Mouse (Mus musculus) hindbrain, embryonic 13.5 days (tissue): ENCODE data around the gene Adgrg5. TPM values are rescaled to one million over a fixed set of nuclear protein-coding genes. Genes with fewer than 3 reads are reported as not detected.
A peak's percentile ranks its signal among the peaks of the same experiment; 100 is the strongest.

ENCODE experiments used
- ATAC-seq: fragments of 200-750 bp; cut with Nextera tagmentation; 2 replicates; pipeline ENCODE4 v1.8.0; 2017; ENCODE audit warnings: moderate TSS enrichment; ENCODE audit not compliant: low FRiP score
- H3K27ac ChIP-seq: fragments of 300-500 bp; sonication (generic); 2 replicates; pipeline ENCODE4 v1.5.1; 2015; ENCODE audit warnings: inconsistent platforms, mild to moderate bottlenecking, moderate library complexity
- H3K27me3 ChIP-seq: fragments of 300-500 bp; sonication (generic); 2 replicates; pipeline ENCODE4 v1.6.1; 2015; ENCODE audit warnings: mild to moderate bottlenecking, inconsistent platforms
- H3K36me3 ChIP-seq: fragments of 300-500 bp; sonication (generic); 2 replicates; pipeline ENCODE4 v1.6.1; 2015; ENCODE audit warnings: mild to moderate bottlenecking, inconsistent platforms
- H3K4me1 ChIP-seq: fragments of 300-500 bp; sonication (generic); replicated peaks from 2 replicates; pipeline ENCODE4 v1.6.1; 2015; ENCODE audit warnings: inconsistent platforms
- H3K4me2 ChIP-seq: fragments of 300-500 bp; sonication (generic); 2 replicates; pipeline ENCODE4 v1.6.1; 2015; ENCODE audit warnings: inconsistent platforms, mild to moderate bottlenecking, moderate library complexity
- H3K4me3 ChIP-seq: fragments of 300-500 bp; sonication (generic); 2 replicates; pipeline ENCODE4 v1.5.1; 2015; ENCODE audit warnings: mild to moderate bottlenecking, inconsistent platforms
- H3K9ac ChIP-seq: fragments of 300-500 bp; sonication (generic); 2 replicates; pipeline ENCODE4 v1.6.1; 2015; ENCODE audit warnings: mild to moderate bottlenecking, inconsistent platforms
- H3K9me3 ChIP-seq: fragments of 300-500 bp; sonication (generic); 2 replicates; pipeline ENCODE4 v1.6.1; 2016; ENCODE audit warnings: inconsistent platforms
- WGBS: fragments of 180-500 bp; shearing (Covaris S2); methylation state at CpG from one replicate; pipeline ENCODE4 v1.1.7; 2015; 5-methylcytosine and 5-hydroxymethylcytosine counted together
- polyA plus RNA-seq: library from polyadenylated mRNA; unstranded; fragments of >200 nt; fragmentation: Nextera tagmentation; extraction: Ambion mirVana; gene quantifications from 2 replicates; pipeline ENCODE4 v1.2.1, GENCODE M21; 2015

Gene Adgrg5
- polyA plus RNA-seq, 1 experiment from 2014 or later = not detected

DNA sequence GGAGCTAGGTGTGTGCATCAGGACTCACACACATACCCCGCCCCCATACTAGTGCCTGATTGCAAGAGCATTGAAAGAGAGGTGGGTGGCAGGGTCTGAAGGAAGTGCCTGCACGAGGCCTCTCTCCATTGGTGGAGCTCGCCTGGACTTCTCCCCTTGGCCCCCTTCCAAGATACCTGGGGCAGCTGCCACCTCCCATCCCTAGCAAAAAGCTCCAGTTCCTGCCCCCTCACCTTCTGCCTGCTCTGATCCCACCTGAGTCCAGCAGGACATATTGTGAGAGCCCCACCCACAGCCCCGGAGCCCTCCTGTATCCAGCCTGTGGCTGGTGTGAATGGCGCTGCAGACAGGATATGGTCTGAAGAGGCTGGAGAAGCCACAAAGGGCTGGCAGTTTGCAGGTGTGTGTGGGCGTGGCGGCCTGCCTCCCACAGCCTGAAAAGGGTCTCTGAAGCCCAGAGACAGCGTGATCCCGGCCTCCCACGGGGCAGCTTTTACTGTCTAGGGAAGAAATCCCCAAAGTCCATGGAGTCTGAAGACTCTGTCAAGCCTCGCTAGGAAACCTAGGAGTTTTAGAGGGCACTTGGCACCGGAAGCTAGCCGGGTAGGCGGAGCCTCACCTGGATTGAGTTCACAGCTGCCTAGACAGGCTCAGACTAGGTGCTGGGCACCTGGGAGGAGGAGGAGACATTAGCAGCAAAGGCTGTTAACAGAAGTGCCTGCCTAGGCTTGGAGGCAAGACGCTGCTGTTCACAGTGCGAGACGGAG lies 53.3 kb downstream of the Adgrg5 start:
- Histone ChIP-seq H3K4me1 (peaks cover 47% of the 10 kb centered on the region), H3K9ac (peak overlapping the region; percentile 43; the same call in 1 of the 2 replicates), H3K36me3 (no peaks in the 10 kb centered on the region), H3K9me3 (no peaks in the 10 kb centered on the region), H3K27ac (no peak overlapping the region), H3K4me2 (peak overlapping the region; percentile 40), H3K4me3 (0 out of 2 replicates have a peak overlapping the region, but pooled peaks have one; percentile 4), H3K27me3 (peaks cover 9% of the 10 kb centered on the region)
- WGBS = 24% methylated on average over 17 of the region's 17 CpGs
- ATAC-seq = no peak

DNA sequence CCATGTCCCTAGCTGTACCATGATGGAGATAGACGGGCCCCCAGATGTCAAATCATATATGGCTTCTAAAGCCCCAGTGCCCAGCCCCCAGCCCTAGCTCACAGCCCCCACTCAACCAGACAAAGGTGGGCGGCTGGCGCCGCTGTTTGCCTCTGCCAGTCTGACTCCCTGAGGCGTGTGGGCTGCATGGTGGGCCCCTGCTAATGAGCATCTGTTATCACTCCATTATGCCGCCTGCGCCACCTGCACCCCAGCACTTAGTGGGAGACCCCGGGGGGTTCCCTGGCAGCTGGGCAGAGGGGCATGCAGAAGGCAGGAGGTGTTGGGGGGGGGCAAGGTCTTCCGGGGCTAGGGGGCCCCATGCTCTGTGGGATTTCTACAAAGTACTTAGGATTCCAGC lies 54.6 kb downstream of the Adgrg5 start:
- 0 out of 2 replicates have a peak overlapping the region, but pooled peaks have one; percentile 40 for H3K27ac ChIP-seq
- H3K9me3 ChIP-seq = no peaks in the 10 kb centered on the region
- H3K36me3 ChIP-seq = no peaks in the 10 kb centered on the region
- H3K4me2 ChIP-seq = peak overlapping the region; percentile 40
- peak; percentile 38 for ATAC-seq
- H3K4me1 ChIP-seq = peaks cover 60% of the 10 kb centered on the region
- no peak overlapping the region for H3K4me3 ChIP-seq
- WGBS = 27% methylated on average over 9 of the region's 9 CpGs
- peaks cover 9% of the 10 kb centered on the region for H3K27me3 ChIP-seq
- H3K9ac ChIP-seq = peak overlapping the region; percentile 29; the same call in 1 of the 2 replicates

GRCm38 (mm10) chr8:94978593-94979319 lies 55.3 kb downstream of the Adgrg5 start:
- Histone ChIP-seq H3K27me3 (peaks cover 9% of the 10 kb centered on the region), H3K4me3 (no peak overlapping the region), H3K9ac (peak overlapping the region; percentile 29; the same call in 1 of the 2 replicates), H3K4me2 (no peak overlapping the region), H3K27ac (peak overlapping the region; percentile 52; the same call in 1 of the 2 replicates), H3K9me3 (no peaks in the 10 kb centered on the region), H3K36me3 (no peaks in the 10 kb centered on the region), H3K4me1 (peaks cover 67% of the 10 kb centered on the region)
- WGBS = 67% methylated on average over 13 of the region's 13 CpGs
- peak; percentile 9; the same call in 1 of the 2 replicates for ATAC-seq

GRCm38 (mm10) chr8:94980176-94980575 lies 56.7 kb downstream of the Adgrg5 start:
- Histone ChIP-seq H3K9me3 (no peaks in the 10 kb centered on the region), H3K4me2 (no peak overlapping the region), H3K36me3 (no peaks in the 10 kb centered on the region), H3K9ac (no peak overlapping the region), H3K27me3 (peaks cover 9% of the 10 kb centered on the region), H3K4me1 (peaks cover 81% of the 10 kb centered on the region), H3K27ac (no peak overlapping the region), H3K4me3 (no peak overlapping the region)
- WGBS = 94% methylated on average over 5 of the region's 5 CpGs
- no peak for ATAC-seq

- no peak overlapping the region for H3K4me2 ChIP-seq
- H3K36me3 ChIP-seq = no peaks in the 10 kb centered on the region
- no peak for ATAC-seq
- WGBS = 63% methylated on average over 8 of the region's 8 CpGs
- H3K9ac ChIP-seq = no peak overlapping the region
- H3K4me3 ChIP-seq = no peak overlapping the region
- peak overlapping the region; percentile 67 for H3K27ac ChIP-seq
- H3K27me3 ChIP-seq = peaks cover 9% of the 10 kb centered on the region
- H3K4me1 ChIP-seq = peaks cover 88% of the 10 kb centered on the region
- no peaks in the 10 kb centered on the region for H3K9me3 ChIP-seq
These were observed 57.5 kb downstream of the Adgrg5 start for GRCm38 (mm10) chr8:94980976-94981375.

DNA sequence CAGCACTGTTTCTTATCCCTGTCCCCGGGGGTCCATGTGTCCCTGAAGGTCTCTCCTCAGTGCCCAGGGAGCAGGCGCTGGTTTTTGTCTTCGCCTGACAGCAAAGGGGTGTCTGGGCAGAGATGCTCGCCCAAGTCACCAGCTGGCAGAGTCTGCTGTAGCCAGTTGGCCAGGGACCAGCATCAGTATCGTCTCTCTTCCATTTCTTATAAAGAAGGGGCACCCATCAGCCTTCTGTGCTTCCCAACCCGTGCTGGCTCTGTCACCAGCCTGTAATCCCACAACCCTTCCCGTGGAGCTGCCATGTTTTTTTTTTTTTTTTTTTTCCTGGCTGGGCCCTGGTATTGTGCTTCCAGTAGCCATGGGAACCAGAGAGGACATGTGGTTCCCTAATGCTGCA lies 58.4 kb downstream of the Adgrg5 start:
- no peak overlapping the region for H3K9ac ChIP-seq
- H3K36me3 ChIP-seq = no peaks in the 10 kb centered on the region
- WGBS = 47% methylated on average over 7 of the region's 7 CpGs
- H3K9me3 ChIP-seq = no peaks in the 10 kb centered on the region
- H3K27ac ChIP-seq = peak overlapping the region; percentile 67
- 0 out of 2 replicates have a peak, but pooled peaks cover 2% of the 10 kb centered on the region for H3K27me3 ChIP-seq
- ATAC-seq = 0 out of 2 replicates have a peak, but pooled peaks have one; percentile 2
- H3K4me2 ChIP-seq = no peak overlapping the region
- H3K4me1 ChIP-seq = peaks cover 91% of the 10 kb centered on the region
- no peak overlapping the region for H3K4me3 ChIP-seq

DNA sequence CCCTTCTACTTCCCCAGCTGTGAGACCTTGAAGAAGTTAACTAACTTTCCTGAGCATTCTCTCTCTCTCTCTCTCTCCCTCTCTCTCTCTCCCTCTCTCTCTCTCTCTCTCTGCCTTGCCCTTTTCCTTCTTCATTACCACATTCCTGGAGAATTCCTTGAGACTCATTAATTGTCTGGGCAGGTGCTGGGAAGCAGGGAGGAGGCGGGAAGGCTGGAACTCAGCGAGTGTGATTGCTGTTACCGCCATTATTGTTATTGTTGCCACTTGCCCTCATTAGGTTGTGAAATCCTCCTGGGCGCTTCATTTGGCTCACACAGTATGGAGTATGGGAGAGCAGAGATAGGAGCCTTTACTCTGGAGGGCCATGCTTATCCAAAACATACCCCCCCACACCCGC lies 59.7 kb downstream of the Adgrg5 start:
- no peak for ATAC-seq
- no peaks in the 10 kb centered on the region for H3K9me3 ChIP-seq
- no peak overlapping the region for H3K9ac ChIP-seq
- no peak overlapping the region for H3K4me3 ChIP-seq
- no peaks in the 10 kb centered on the region for H3K27me3 ChIP-seq
- peak overlapping the region; percentile 38; the same call in 1 of the 2 replicates for H3K4me2 ChIP-seq
- H3K4me1 ChIP-seq = peaks cover 87% of the 10 kb centered on the region
- 15% methylated on average over 5 of the region's 5 CpGs for WGBS
- no peaks in the 10 kb centered on the region for H3K36me3 ChIP-seq
- peak overlapping the region; percentile 77 for H3K27ac ChIP-seq

GRCm38 (mm10) chr8:94983881-94984516 lies 60.5 kb downstream of the Adgrg5 start:
- ATAC-seq = peak; percentile 63
- Histone ChIP-seq H3K27me3 (no peaks in the 10 kb centered on the region), H3K27ac (peak overlapping the region; percentile 77), H3K4me1 (peaks cover 79% of the 10 kb centered on the region), H3K9ac (peak overlapping the region; percentile 46; the same call in 1 of the 2 replicates), H3K36me3 (no peaks in the 10 kb centered on the region), H3K9me3 (no peaks in the 10 kb centered on the region), H3K4me2 (peak overlapping the region; percentile 38), H3K4me3 (peak overlapping the region; percentile 11; the same call in 1 of the 2 replicates)
- 5% methylated on average over 10 of the region's 10 CpGs for WGBS

DNA sequence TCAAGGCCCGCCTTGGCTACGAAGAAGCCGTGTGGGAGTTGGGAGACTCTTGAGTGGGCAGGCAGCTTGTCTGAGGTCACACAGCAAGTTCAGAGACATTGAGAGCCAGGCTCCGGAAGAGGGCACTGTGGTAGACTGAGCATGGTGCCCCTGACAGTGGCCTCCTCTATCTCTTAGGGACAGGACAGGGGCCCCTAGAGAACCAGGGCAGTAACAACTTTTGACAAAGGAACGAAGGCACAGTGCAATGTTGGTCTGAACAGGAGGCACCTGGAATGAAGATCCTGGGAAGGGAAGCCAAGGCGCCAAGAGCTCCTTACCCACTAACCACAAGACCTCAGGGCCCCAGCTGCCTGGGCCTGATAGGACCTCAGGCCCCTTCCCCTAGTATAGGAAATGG lies 61.5 kb downstream of the Adgrg5 start:
- H3K4me3 ChIP-seq = 0 out of 2 replicates have a peak overlapping the region, but pooled peaks have one; percentile 3
- H3K9ac ChIP-seq = peak overlapping the region; percentile 46; the same call in 1 of the 2 replicates
- ATAC-seq = no peak
- no peaks in the 10 kb centered on the region for H3K27me3 ChIP-seq
- peak overlapping the region; percentile 77; the same call in 1 of the 2 replicates for H3K27ac ChIP-seq
- peak overlapping the region; percentile 38 for H3K4me2 ChIP-seq
- no peaks in the 10 kb centered on the region for H3K36me3 ChIP-seq
- H3K9me3 ChIP-seq = no peaks in the 10 kb centered on the region
- H3K4me1 ChIP-seq = peaks cover 80% of the 10 kb centered on the region
- WGBS = 86% methylated on average over 6 of the region's 6 CpGs

DNA sequence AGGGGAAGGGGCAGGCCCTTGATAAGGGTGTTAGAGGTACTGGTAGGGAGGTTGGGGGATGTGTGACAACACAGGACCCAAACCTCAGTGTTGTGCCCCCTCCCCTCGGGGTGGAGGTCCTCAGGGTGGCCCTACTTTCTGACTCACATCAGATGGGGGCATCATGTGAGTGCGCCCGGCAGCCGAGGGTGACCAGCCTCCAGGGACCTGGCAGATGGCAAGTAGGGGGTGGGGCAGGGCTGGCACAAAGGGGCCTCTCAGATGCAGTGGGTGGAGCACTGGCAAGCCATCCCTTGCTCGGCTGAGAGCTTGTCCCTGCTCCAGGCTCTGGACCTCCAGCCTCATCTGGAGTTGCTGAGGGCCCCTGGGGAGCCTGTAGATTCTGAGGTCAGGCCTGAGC lies 63.2 kb downstream of the Adgrg5 start:
- WGBS = 37% methylated on average over 5 of the region's 5 CpGs
- H3K4me2 ChIP-seq = peak overlapping the region; percentile 38
- peak overlapping the region; percentile 44 for H3K27ac ChIP-seq
- peaks cover 80% of the 10 kb centered on the region for H3K4me1 ChIP-seq
- H3K4me3 ChIP-seq = no peak overlapping the region
- ATAC-seq = peak; percentile 41
- no peaks in the 10 kb centered on the region for H3K27me3 ChIP-seq
- H3K36me3 ChIP-seq = no peaks in the 10 kb centered on the region
- no peaks in the 10 kb centered on the region for H3K9me3 ChIP-seq
- H3K9ac ChIP-seq = no peak overlapping the region

DNA sequence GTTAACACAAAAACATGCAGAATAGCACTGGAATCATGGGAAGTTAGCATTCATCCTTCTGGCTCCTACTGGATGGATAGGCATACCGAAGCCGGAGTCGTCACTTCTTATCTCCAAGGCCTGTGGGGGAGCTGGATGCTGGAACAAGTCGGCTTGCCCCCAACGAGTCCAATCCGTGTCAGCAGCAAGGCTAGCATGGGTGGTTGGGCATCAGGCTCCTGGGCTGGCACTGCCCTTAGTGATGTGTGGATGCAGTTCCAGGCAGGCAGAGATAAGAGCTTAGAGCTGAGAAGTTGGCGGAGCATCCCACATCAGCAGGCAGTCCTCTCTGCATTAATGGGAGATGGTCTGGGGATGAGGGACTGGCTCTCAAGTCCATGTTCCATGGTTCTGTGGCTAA lies 64.1 kb downstream of the Adgrg5 start:
- peaks cover 80% of the 10 kb centered on the region for H3K4me1 ChIP-seq
- H3K27ac ChIP-seq = no peak overlapping the region
- no peaks in the 10 kb centered on the region for H3K9me3 ChIP-seq
- H3K27me3 ChIP-seq = no peaks in the 10 kb centered on the region
- no peak overlapping the region for H3K9ac ChIP-seq
- H3K4me2 ChIP-seq = no peak overlapping the region
- ATAC-seq = no peak
- H3K36me3 ChIP-seq = no peaks in the 10 kb centered on the region
- no peak overlapping the region for H3K4me3 ChIP-seq
- 86% methylated on average over 7 of the region's 7 CpGs for WGBS

GRCm38 (mm10) chr8:94988619-94989018 lies 65.1 kb downstream of the Adgrg5 start:
- 81% methylated on average over 6 of the region's 6 CpGs for WGBS

More at GRCm38 (mm10) chr8:94988619-94989018, 65.1 kb downstream of the Adgrg5 start:
- H3K4me1 ChIP-seq = peaks cover 80% of the 10 kb centered on the region
- H3K4me2 ChIP-seq = no peak overlapping the region
- no peak overlapping the region for H3K9ac ChIP-seq
- no peak overlapping the region for H3K4me3 ChIP-seq
- H3K27me3 ChIP-seq = no peaks in the 10 kb centered on the region
- no peaks in the 10 kb centered on the region for H3K36me3 ChIP-seq
- H3K27ac ChIP-seq = no peak overlapping the region
- no peaks in the 10 kb centered on the region for H3K9me3 ChIP-seq
- no peak for ATAC-seq
